Mouse (Mus musculus) hematopoietic stem cell, adult 5-6 weeks (primary cell): ENCODE measurements around the gene Grin1. TPM values are rescaled to one million over a fixed set of nuclear protein-coding genes. Genes with fewer than 3 reads are reported as not detected.
A peak's percentile ranks its signal among the peaks of the same experiment; 100 is the strongest.

Source experiments
- ATAC-seq, 2 experiments: fragments of 125-278 bp in 1 of 2; replicated peaks in 1 of 2; 2 replicates each; pipeline ENCODE4 v1.8.0; 2016 to 2017; ENCODE audit warnings: inconsistent platforms in 2 of 2, mild to moderate bottlenecking in 2 of 2, moderate number of reproducible peaks in 2 of 2, low read depth in 1 of 2, moderate TSS enrichment in 1 of 2; ENCODE audit not compliant: low FRiP score in 2 of 2, poor library complexity in 2 of 2, severe bottlenecking in 2 of 2, insufficient read depth in 1 of 2, low TSS enrichment in 1 of 2
- total RNA-seq: library from RNA; stranded (forward); fragments of 172-1452, 232-1000 nt; gene quantifications from 2 replicates; pipeline ENCODE4 v1.2.3, GENCODE M21; 2017

Gene Grin1
- total RNA-seq, 1 experiment from 2014 or later = not detected

DNA sequence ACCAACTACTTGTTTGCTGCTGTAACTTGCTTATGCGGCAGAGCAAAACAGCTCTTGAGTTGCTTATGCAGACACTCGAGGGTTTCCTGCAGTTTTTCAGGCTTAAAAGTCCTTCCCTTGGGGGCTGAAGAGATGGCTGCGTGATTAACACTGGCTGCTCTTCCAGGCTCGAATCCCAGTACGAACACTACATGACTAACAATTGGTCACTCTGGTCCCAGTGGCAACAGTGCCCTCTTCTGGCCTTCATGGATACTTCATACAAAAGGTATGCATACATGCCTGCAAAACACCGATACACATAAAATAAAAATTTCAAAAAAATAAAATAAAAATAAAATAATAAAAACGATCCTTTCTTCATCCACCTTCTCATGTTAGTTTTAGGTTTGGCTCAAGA lies 9.5 kb upstream of the Grin1 start:
- ATAC-seq = no peak

DNA sequence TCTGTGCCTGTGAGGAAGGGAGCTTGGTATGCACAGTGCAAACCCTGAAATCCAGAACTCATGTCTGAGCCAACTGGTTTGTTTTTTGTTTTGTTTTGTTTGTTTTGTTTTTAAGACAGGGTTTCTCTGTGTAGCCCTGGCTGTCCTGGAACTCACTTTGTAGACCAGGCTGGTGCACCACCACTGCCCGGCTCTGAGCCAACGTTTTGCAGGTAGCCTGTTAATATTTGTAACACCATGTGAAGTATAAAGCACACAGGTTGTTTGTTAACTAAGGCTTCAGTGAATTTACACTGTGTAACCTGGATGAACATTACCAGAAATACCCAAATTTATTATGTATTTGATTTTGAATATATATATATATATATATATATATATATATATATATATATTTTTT lies 7.0 kb upstream of the Grin1 start:
- no peak for ATAC-seq

GRCm38 (mm10) chr2:25320084-25320483 lies 1.1 kb upstream of the Grin1 start:
- no peak for ATAC-seq

DNA sequence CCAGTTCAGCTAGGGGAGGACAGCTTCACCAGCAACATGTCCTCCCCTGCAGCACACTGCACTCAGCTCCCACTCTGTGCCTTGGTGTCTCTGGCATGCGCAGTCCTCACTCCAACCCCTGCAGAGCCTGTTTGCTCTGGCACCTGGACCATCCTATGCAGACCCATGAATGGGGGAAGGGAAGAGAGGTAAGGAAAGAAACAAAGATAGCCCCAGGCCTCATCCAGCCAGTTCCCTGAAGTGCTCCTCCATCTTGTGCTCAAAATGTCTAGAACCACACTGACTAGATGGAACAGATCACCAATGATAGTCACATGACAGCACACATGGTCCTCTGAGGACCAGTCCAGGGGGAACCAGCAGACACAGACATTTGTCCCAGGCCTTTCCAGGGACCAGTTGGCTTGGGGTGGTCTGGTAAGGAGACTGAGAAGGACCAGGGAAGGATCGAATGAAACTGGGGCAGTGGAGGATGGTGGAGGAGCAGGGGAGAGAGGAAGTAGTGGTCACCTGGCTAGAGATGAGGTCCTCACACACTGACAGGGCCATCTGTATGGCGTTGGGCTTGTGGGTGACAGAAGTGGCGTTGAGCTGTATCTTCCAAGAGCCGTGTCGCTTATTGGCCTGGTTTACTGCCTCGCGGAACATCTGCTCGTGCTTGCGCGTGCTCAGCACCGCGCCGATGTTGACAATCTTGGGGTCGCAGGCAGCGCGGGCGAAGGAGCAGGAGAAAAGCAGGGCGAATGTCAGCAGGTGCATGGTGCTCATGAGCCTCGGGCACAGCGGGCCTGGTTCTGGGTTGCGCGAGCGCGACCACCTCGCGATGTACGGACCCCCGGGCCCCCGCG lies 644 bp downstream of the Grin1 start:
- peak in 1 of 2 experiments; percentile 54; a peak in 2 of 4 replicates for ATAC-seq

DNA sequence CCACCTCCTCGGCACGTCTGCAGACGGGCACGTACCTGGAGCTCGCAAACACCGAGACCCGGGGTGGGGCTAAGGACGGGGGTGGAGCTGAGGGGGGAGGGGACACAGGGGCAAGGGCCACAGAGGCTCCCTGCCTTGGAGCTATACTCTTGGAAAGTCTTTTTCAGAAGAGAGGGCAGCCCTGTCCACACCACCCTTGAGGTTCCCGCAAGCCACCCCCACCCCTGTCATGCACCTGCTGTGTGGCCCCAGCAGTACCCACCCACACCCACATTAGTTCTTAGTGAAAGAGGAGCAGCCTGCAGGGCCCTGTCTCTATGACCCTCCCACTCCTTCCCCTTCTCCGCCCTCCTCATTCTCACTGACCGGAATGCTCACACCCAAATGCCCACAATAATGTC lies 7.5 kb downstream of the Grin1 start:
- ATAC-seq = no peak

GRCm38 (mm10) chr2:25310969-25311368 lies 8.0 kb downstream of the Grin1 start:
- ATAC-seq = peak in 1 of 2 experiments; percentile 25; a peak in 1 of 4 replicates

DNA sequence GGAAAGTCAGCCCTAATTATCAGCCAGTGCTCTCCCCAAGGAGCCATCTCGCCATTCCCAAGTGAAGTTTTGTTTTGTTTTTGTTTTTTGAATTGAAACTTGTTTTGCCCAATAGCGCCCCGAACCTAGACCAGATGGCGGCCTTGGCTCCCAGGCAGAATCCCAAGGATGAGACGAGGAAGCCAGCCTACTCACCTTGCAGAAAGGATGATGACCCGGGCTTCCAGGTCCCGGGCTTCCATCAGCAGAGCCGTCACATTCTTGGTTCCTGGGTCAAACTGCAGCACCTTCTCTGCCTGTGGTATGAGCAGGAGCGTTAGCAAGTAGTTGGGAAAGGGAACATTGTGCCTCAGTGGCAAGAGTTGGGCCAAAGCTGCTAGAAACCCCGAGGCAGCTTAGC lies 8.8 kb downstream of the Grin1 start:
- ATAC-seq = no peak

- ATAC-seq = no peak
Observed at GRCm38 (mm10) chr2:25305587-25306359, 13.2 kb downstream of the Grin1 start.

- peak; percentile 61 to 72 for ATAC-seq
Observed at GRCm38 (mm10) chr2:25304657-25305541, 14.1 kb downstream of the Grin1 start.

DNA sequence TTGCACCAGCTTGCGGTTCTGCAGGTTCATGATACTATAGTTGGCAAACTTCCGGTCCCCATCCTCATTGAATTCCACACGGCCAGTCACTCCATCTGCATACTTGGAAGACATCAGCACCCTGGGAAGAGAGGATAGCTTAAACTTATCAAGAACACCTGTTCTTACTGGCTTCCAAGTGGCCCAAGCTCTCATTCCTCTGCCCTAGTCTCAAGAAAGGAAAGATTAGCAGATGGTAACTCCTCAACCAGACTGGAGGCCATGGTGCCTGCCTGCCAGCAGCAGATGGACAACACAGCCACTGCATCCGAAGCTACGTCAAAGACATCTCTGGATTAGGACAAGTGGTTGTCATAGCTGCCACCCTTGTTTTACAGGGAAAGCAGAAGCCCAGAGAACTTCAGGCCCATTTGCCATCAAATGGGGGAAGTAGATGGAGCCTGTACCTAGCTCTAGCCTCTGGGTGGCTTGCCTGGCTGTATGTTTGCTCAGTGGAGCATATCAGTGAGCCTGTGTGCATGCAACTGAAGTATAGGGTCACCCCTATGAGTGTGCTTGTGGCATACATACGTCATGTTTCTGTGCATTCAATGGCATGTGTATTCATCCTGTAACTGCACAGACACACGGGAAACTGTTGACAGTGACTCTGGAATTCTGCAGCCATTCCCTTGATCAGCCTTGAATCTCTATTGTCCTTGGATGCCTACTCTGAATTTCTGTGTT lies 14.9 kb downstream of the Grin1 start:
- peak in 1 of 2 experiments; percentile 29; a peak in 1 of 4 replicates for ATAC-seq

DNA sequence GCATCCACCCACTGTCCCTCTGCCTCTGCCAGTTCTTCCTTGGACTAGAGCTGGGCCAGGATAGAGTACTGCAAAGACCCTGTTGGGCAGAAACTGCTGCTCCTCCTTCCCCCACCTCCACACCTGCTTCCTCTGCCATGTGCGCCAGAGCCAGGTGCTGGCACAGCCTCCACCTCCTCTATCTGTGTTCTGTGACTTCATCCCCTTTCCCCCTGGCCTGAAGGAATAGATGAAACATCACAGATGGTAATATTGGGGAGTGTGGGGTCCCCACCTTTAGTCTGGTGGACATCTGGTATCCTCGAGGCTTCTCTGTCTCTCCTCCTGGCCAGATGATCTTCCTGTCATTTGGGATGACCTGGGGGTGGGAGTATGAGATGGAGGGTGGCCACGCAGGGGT lies 15.5 kb downstream of the Grin1 start:
- no peak for ATAC-seq

- ATAC-seq = no peak
Observed at GRCm38 (mm10) chr2:25298046-25298445, 20.9 kb downstream of the Grin1 start.

GRCm38 (mm10) chr2:25297093-25297492 lies 21.9 kb downstream of the Grin1 start:
- no peak for ATAC-seq

- ATAC-seq = no peak
Observed at GRCm38 (mm10) chr2:25293706-25294105, 25.3 kb downstream of the Grin1 start.

GRCm38 (mm10) chr2:25292856-25293255 lies 26.1 kb downstream of the Grin1 start:
- ATAC-seq = peak; percentile 46 to 59; a peak in 3 of 4 replicates

DNA sequence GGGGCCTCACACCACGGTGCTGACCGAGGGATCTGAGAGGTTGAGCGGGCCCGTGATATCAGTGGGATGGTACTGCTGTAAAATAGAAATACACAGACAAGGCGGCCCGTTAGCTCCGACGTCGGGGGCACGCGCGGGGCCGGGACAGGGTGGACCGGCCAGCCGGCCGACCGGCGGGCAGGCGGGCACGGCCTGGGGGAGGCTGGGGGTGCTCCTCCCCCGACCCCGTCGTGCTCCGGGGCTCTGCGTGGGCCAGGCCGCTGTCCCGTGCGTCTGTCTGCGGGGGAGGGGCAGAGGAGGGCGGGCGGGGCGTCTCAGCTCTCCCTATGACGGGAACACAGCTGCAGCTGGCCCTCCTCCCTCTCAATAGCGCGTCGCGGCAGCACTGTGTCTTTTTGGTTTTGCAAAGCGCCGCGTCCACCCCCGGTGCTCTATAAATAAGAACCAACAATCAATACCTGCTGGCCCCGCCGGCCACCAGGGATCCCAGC lies 26.9 kb downstream of the Grin1 start:
- no peak for ATAC-seq
